Mouse (Mus musculus) retina, embryonic 14.5 days (tissue): ENCODE results near the gene Gsn.

Experiments used
- DNase-seq: peaks from one replicate; pipeline ENCODE4 v3.0.0-alpha.2; 2015; ENCODE audit warnings: low spot score

Gene Gsn

DNA sequence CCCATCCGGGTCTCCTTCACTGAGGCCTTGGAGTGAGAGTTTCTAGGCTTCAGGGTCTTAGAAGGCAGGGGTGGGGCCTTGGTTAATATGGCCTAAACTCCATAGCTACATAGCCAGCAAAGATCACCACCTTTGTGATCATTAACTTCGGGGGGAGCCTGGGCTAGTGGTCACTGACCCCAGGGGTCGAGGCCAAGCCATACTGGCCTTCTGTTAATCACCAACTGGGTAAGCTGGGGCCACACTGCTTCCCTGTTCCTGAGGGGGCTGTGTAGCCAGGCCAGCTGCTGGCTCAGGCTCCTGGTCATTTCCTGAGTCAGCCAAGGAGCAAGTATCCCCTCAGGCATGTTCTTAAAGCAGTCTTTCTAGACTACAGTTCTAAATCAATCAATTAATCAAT, 23.8 kb downstream of the Gsn start:
- no peak for DNase-seq

DNA sequence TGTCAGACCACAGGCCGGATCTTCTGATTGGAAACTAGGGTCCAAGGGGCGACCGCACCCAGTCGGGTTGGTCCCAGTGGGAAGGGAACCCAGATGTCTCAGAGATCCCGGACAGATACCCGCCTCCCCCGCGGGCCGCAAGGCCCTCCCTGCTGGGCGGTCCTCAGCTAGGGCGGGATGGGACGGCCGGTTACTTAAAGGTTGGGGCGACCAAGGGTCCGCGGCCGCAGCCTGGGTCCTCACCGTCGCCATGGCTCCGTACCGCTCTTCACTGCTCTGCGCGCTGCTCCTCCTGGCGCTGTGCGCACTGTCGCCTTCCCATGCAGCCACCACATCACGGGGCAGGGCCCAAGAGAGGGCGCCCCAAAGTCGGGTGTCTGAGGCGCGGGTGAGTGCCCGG, 26.0 kb downstream of the Gsn start:
- peak; percentile 24 for DNase-seq

DNA sequence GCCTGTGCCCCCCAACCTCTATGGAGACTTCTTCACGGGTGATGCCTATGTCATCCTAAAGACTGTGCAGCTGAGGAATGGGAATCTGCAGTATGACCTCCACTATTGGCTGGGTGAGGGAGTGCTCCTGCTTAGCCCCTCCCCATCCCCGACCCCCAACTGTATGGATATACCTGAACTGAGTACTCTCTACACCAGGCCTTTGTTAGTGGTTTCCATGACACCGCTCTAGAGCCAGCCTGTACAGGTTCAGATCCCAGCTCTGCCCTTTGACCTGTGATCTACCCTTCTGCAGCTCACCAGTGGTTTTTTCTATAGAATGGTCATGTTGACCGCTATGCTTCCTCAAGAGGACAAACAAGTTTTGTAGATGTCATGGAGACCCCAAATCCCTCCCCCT, 27.8 kb downstream of the Gsn start:
- no peak for DNase-seq

DNA sequence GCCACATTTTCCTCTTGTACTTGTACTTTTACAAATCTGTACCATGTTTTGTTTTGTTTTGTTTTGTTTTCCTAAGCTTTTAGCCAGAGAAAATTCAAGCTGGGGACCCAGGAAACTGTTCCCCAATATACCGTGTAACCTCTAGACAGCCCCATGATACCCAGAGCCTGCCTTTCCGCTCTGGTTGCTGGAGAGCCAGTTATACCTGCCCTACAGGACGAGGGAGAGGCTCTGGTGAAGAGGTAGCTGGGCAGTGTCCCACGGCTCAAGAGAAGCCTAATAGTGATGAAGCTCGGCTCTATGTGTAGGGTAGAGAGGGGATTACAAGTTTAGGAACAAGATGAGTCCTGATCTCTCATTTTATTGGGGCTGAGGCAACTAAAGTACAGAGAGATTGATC, 29.0 kb downstream of the Gsn start:
- no peak for DNase-seq

DNA sequence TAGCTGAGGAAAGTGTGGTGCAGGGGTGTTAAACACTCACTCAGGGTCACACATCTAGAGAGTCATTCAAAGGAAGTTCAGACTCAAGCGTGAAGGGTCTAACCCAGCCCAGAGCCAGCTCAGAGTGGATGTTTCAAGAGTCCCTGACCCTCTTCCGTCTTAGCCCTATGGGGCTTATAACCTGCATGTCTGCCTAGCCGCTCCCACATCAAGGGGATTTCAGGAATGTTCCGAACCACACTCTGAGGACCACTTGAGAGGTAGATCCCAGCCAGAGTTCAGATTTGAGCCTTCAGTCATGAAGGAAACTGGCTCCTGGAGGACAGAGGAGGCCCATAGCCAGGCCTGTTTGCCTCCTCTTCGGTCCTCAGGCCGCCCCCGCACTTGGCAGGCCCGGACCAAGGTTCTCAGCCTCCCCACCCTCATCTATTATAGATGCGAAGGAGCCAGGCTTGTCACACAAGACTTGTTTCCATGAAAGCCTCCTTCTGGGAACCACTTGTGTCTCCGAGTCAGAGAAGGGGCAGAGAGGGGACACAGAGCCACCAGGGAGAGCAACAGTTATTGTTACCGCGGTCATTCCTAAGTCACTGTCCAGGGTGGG, 30.9 kb downstream of the Gsn start:
- no peak for DNase-seq

DNA sequence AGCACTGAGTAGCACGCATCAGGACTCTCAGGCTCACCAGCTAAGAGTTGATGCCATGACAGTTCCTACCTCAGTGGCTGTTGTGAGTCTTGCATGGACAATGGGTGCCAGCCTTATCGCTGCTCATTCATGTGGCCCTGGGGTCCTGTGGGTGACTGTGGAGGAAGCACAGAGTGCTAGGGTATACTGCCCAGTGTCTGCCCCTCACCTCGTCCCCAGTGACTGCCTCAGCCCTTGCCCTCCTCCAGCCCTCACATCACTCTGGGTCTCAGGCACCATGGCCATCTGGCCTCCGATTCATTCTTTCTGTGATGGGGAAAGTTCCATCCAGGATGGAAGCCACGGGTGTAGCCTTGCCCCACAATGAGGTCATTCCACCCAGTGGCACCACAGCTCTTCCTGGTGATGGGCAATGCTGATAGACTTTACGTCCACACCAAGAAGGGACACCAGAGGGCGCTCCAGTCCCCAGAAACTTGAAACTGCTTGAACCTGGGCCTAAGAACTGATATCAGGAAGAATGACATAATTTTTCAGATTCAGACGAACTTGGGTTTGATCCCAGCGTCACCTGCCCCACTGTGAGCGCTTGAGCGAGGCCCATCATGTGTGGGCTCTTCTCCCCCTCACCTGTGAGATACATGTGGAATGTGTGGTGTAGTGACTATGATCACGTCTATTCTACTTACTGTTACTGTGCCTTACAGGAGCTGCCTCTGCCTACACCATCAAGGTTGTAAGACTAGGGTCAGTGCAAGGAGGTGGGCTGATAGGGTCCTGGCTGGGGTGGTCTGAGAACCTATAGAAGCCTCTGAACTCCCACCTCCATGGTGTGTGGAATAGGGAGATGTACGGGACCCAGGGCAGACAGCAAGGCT, 32.8 kb downstream of the Gsn start:
- peak; percentile 91 for DNase-seq

GRCm38 (mm10) chr2:35291856-35292255, 35.7 kb downstream of the Gsn start:
- DNase-seq: peak; percentile 76

DNA sequence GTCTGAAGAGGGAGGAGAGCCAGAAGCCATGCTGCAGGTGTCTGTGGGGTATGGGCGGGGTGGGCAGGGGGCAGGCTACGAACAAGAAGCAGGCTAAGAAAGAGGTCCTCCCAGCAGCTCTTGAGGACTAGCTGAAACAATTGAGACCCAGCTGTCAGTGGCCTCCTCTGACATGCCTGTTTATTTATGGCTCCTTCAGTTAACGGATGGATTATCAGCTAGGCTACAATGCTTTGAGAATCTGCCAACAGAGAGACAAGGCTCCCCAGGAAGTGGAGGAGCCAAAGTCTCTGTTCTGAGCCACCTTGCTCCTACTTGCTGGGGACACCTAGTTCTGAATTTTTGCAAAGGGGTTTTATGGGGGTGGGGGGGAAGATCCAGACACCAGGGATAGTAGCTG, 36.5 kb downstream of the Gsn start:
- DNase-seq: no peak

GRCm38 (mm10) chr2:35293291-35293690, 37.1 kb downstream of the Gsn start:
- no peak for DNase-seq

DNA sequence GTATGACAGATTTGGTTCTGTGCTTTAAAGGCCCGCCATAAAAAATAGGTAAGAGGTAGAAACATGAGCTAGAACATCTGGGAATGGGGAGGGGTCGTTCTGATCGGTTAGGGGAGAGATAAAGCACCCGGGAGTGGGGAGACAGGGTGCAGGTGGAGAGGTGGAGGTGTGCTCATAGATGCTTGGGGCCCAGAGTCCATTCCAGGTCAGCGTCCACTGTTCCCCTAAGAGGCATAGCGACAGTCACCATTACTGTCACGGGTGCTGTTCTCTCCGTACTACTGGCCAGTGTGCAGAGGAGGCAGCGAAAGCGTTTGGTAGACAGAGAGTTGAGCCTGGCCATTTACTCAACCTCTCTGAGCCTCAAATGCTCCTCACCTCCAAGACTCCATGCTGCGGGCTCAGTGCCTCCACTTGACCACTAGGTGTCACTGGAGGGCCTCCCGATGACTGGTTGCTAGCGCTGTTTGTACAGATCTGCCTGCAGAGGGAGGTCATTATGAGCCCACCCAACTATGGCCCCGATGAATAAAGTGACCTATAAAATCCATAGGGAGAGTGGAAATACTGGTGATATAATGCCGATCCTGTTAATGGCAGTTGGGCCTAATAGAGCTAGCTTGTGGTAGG, 41.6 kb downstream of the Gsn start:
- peak; percentile 93 for DNase-seq

DNA sequence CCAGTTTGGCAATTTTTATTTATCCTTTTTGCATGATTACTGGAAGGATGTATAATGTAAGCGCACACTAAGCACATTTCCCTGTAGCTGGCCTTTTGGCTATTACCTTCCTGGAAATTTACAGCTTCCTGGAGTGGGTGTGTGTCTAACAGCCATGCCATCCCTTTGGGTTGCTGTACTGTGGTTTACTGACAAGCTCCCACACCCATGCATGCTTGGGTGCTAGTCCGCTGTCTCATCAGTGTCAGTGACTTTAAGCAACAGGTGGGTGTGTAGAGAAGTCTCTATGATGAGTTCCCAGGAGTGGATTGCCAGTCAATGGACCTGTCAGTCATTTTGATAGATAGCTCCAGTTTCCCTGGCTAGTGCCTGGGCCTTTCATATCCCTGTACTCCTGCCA, 43.3 kb downstream of the Gsn start:
- DNase-seq: no peak

- no peak for DNase-seq
Observed at GRCm38 (mm10) chr2:35302049-35302885, 46.1 kb downstream of the Gsn start.

DNA sequence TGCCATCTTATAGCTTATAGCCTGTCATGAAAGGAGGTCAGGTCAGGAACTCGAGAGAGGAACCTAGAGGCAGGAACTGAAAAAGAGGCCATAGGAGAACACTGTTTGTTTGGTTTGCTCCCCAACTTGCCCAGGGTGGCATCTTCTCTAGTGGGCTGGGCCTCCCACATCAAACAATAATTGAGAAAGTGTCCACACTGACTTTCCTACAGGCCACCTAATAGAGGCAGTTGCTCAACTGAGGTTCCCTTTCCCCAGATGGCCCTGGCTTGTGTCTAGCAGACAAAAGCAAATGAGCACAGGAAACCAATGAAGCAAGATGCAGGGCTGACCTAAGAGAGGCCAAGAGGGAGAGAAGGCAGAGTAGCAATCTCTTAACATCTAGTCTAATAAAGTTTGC, 52.0 kb downstream of the Gsn start:
- DNase-seq: no peak

DNA sequence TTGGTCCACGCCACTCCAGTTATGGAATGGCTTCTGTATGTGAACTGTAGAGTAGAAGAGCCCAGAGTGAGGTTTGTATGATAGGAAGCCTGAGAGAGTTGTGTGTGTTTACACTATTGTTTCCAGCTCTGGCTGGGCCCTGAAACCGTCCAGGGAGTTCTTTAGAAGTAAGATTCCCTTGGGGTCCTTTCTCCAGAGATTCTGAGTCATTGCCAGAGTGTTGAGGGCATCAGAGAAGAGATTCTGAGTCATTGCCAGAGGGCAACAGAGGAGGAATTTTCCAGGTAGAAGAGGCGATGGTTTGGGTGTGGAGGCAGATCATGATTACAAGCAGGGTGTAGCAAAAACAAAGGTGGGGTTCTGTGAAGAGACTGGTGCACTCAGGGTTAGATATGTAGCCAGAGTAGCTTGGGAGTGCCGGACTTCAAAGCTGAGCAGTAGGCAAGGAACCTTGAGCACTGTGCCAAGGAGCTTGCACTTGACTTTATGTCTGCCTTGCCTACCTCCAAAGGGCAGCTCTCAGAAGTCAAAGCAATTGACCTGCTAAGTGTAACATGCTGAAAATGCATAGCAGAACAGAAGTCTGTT, 53.8 kb downstream of the Gsn start:
- no peak for DNase-seq

- no peak for DNase-seq
Observed at GRCm38 (mm10) chr2:35314300-35314699, 58.1 kb downstream of the Gsn start.

- DNase-seq: no peak
Observed at GRCm38 (mm10) chr2:35317604-35318003, 61.4 kb downstream of the Gsn start.

- no peak for DNase-seq
Observed at GRCm38 (mm10) chr2:35318405-35318804, 62.2 kb downstream of the Gsn start.

GRCm38 (mm10) chr2:35320399-35320798, 64.2 kb downstream of the Gsn start:
- DNase-seq: no peak

DNA sequence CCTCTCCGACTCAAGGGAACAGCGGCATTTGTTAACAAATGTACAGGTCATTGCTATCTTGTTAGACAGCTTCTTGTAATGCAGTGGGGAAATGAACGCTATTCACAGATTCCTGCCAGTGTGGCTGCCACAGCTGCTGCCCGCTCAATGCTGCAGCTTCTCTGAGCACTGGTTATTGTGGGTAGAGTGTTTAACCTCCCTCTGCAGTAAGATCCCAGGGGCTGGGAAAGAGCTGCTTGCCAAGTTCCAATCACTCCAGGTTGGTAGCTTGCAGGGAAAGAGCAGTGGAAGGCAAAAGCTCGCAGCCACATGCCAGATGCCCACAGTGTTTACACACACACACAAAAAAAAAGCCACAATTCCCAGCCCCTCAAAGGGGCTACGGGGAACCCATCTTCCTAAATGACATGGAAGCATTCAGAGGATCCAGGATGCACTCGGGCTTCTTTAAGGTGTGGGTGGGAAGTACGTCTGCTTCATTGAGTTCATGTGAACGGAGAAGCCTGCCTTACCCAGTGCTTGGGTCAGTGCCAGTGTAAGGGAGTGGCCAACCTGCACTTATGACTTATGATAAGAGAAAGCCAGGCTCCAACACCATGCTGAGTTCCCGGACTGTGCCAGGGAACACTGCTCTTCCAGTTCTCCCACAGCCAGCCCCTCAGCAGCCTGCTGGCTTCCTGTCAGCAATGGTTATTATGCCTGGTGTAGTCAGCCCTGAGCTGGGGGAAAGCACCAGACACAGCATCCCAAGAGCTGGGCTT, 66.4 kb downstream of the Gsn start:
- DNase-seq: no peak

- DNase-seq: no peak
Observed at GRCm38 (mm10) chr2:35325930-35326329, 69.8 kb downstream of the Gsn start.

- peak; percentile 32 for DNase-seq
Observed at GRCm38 (mm10) chr2:35326931-35327330, 70.8 kb downstream of the Gsn start.
